Mouse (Mus musculus) bone marrow, adult 2 months (tissue): ENCODE data around the gene Phka2.
A peak's percentile ranks its signal among the peaks of the same experiment; 100 is the strongest.

Source experiments
- CTCF ChIP-seq: fragments of 200-500 bp; IDR thresholded peaks from 2 replicates; pipeline ENCODE4 v1.5.1; 2011; ENCODE audit warnings: low read length, control low read depth; ENCODE audit not compliant: control insufficient read depth, insufficient read depth
- POLR2A ChIP-seq: fragments of 200-500 bp; IDR thresholded peaks from 2 replicates; pipeline ENCODE4 v1.6.1; 2011; ENCODE audit warnings: low read depth, mild to moderate bottlenecking, control low read depth, low read length, borderline replicate concordance; ENCODE audit not compliant: control insufficient read depth

DNA sequence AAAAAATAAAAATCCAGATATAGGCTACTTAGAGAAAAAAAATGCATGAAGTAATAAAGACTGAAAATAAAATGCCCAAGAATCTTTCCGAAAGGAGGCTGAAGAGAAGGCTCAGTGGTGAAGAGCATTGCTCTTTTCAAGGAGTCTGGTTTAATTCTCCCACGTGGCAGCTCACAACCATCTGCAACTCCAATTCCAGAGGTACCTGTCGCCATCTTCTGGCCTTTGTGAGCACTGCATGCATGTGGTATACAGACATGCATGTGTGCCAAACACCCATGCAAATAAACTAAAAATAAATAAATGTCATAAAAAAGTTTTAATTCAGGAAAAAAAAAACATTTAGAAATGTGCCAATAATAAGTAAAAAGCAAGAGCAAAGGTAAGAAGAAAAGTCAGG lies 107.9 kb downstream of the Phka2 start:
- TF ChIP-seq CTCF = peak; percentile 46; the same call in 1 of the 2 replicates
- TF ChIP-seq POLR2A = no peak
